Mouse (Mus musculus) right cerebral cortex, postnatal 14 days (tissue): ENCODE measurements around the gene Rpl10-ps3.

Experiments used
- DNase-seq: peaks from one replicate; pipeline ENCODE4 v3.0.0; 2022

The Rpl10-ps3 gene

GRCm38 (mm10) chr9:50344868-50345267 lies at the start of gene Rpl10-ps3:
Gene Rpl10-ps3, minus strand, starts transcription at chr9:50344968.
- no peak for DNase-seq

GRCm38 (mm10) chr9:50375598-50375997 lies 30.8 kb upstream of the Rpl10-ps3 start:
- no peak for DNase-seq

- DNase-seq: peak; percentile 34
Measured at GRCm38 (mm10) chr9:50374666-50375065, 29.9 kb upstream of the Rpl10-ps3 start.

GRCm38 (mm10) chr9:50368551-50369297 lies 24.0 kb upstream of the Rpl10-ps3 start:
- DNase-seq: no peak

GRCm38 (mm10) chr9:50365059-50365780 lies 20.5 kb upstream of the Rpl10-ps3 start:
- no peak for DNase-seq

- no peak for DNase-seq
Measured at GRCm38 (mm10) chr9:50363962-50364361, 19.2 kb upstream of the Rpl10-ps3 start.

GRCm38 (mm10) chr9:50363259-50363658 lies 18.5 kb upstream of the Rpl10-ps3 start:
- DNase-seq: no peak

GRCm38 (mm10) chr9:50362556-50362955 lies 17.8 kb upstream of the Rpl10-ps3 start:
- no peak for DNase-seq

- no peak for DNase-seq
Measured at GRCm38 (mm10) chr9:50360370-50360769, 15.6 kb upstream of the Rpl10-ps3 start.

GRCm38 (mm10) chr9:50357331-50357730 lies 12.6 kb upstream of the Rpl10-ps3 start:
- no peak for DNase-seq

- DNase-seq: no peak
Measured at GRCm38 (mm10) chr9:50351746-50352145, 7.0 kb upstream of the Rpl10-ps3 start.

- DNase-seq: no peak
Measured at GRCm38 (mm10) chr9:50350571-50350970, 5.8 kb upstream of the Rpl10-ps3 start.

GRCm38 (mm10) chr9:50349156-50349555 lies 4.4 kb upstream of the Rpl10-ps3 start:
- no peak for DNase-seq

- no peak for DNase-seq
Measured at GRCm38 (mm10) chr9:50348256-50348655, 3.5 kb upstream of the Rpl10-ps3 start.

- DNase-seq: no peak
Measured at GRCm38 (mm10) chr9:50335539-50336325, 9.0 kb downstream of the Rpl10-ps3 start.

GRCm38 (mm10) chr9:50333413-50333812 lies 11.4 kb downstream of the Rpl10-ps3 start:
- DNase-seq: peak; percentile 64

GRCm38 (mm10) chr9:50324355-50325225 lies 20.2 kb downstream of the Rpl10-ps3 start:
- DNase-seq: no peak

GRCm38 (mm10) chr9:50320729-50321128 lies 24.0 kb downstream of the Rpl10-ps3 start:
- peak; percentile 17 for DNase-seq

GRCm38 (mm10) chr9:50319506-50319905 lies 25.3 kb downstream of the Rpl10-ps3 start:
- DNase-seq: no peak

GRCm38 (mm10) chr9:50317299-50317698 lies 27.5 kb downstream of the Rpl10-ps3 start:
- no peak for DNase-seq

- DNase-seq: no peak
Measured at GRCm38 (mm10) chr9:50315650-50316049, 29.1 kb downstream of the Rpl10-ps3 start.

- DNase-seq: no peak
Measured at GRCm38 (mm10) chr9:50311036-50311545, 33.7 kb downstream of the Rpl10-ps3 start.
